Mouse (Mus musculus): Measurements from ENCODE around the gene March4. TPM values are rescaled to one million over a fixed set of nuclear protein-coding genes. Genes with fewer than 3 reads are reported as not detected.

Gene March4
- polyA plus RNA-seq, 1 experiment from 2014 or later: not detected

DNA sequence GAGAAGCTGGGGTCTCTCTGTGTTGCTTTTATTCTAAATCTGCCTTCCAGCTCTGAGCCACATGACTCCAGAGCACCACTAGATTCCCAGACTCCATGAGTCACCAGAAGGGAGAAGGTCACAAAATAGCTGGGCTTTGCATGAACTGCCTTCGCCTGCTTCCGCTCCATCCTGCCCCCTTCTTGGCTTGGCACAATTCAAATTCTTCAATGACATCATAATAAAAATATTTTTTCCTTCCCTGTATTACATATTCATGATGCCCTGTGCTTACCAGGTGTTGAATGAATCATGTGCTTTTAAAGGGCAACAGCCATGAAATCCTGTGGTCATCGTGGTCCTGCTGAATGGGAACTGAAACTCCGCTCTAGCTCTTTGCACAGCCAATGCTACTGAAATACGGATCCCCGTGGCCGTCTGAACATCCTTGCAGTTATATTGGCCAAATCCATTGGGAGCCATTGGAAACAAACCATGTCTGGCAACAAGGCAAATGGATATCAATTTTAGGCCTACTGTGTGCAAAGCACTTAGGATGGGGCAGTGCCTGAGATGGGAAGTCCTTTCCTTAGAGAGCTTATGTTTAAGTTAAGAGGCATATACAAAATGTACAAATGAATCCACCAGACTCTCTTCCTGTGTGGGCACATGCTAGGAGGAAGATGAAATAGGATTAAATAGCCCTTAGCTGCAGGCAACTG, 107.5 kb downstream of the March4 start:
- no peak overlapping the region for H3K9ac ChIP-seq
- no peak overlapping the region for H3K27ac ChIP-seq
- no peak overlapping the region for H3K4me3 ChIP-seq
- H3K9me3 ChIP-seq: no peaks in the 10 kb centered on the region
- 83% methylated on average over 7 of the region's 7 CpGs for WGBS
- no peak overlapping the region for H3K4me2 ChIP-seq (replicated peaks)
- H3K4me1 ChIP-seq: no peaks in the 10 kb centered on the region
- ATAC-seq (ENCODE audit: low FRiP score, low read depth): no peak
- H3K27me3 ChIP-seq: no peaks in the 10 kb centered on the region
- H3K36me3 ChIP-seq: no peaks in the 10 kb centered on the region

DNA sequence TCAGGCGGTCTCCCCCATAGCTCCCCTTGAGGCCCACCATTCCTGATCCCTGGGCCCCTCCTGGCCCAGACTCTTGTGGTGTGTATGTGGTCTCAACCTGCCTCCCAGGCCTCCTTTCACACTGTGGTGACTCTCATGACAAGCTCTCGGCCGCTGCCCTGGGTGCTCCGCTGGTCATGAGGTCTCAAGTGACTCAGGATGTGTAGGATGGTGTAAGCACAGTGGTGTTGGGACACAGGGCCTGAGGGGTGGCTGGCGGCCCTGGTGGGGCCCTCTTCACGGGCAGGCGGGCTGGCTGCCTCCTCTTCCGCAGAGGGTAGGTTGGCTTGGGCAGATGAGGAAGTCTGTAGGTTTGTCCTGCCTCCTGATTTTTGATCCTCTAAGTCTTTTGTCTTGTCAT, 108.2 kb downstream of the March4 start:
- 86% methylated on average over 8 of the region's 8 CpGs for WGBS
- ATAC-seq (ENCODE audit: low FRiP score, low read depth): no peak
- H3K9me3 ChIP-seq: no peaks in the 10 kb centered on the region
- no peaks in the 10 kb centered on the region for H3K27me3 ChIP-seq
- no peak overlapping the region for H3K4me3 ChIP-seq
- H3K9ac ChIP-seq: no peak overlapping the region
- H3K27ac ChIP-seq: no peak overlapping the region
- no peaks in the 10 kb centered on the region for H3K36me3 ChIP-seq
- H3K4me2 ChIP-seq (replicated peaks): no peak overlapping the region
- H3K4me1 ChIP-seq: no peaks in the 10 kb centered on the region

DNA sequence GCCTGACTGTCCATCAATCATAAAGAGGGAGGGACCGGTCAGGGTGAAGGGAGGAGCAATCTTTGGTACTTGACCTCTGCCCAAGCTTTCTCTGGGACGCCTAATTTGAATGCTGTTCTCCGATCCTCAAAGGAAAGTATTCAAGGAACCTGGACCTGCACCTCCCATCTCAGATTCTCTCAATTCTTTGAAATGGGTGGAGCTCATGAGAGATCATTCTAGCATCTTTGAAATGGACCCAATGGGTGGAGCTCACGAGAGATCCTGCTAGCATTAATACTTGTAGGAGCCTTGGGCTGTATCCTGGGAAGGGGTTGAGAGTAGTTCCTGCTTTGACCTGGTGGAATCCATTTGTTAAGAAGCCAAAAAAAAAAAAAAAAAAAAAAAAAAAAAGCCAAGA, 110.3 kb downstream of the March4 start:
- Histone ChIP-seq H3K9me3 (no peaks in the 10 kb centered on the region), H3K4me1 (no peaks in the 10 kb centered on the region), H3K4me3 (no peak overlapping the region), H3K27ac (no peak overlapping the region), H3K4me2 (replicated peaks) (no peak overlapping the region), H3K27me3 (no peaks in the 10 kb centered on the region), H3K36me3 (no peaks in the 10 kb centered on the region), H3K9ac (no peak overlapping the region)
- no peak for ATAC-seq (ENCODE audit: low FRiP score, low read depth)
- WGBS: 85% methylated on average over 4 of the region's 4 CpGs

DNA sequence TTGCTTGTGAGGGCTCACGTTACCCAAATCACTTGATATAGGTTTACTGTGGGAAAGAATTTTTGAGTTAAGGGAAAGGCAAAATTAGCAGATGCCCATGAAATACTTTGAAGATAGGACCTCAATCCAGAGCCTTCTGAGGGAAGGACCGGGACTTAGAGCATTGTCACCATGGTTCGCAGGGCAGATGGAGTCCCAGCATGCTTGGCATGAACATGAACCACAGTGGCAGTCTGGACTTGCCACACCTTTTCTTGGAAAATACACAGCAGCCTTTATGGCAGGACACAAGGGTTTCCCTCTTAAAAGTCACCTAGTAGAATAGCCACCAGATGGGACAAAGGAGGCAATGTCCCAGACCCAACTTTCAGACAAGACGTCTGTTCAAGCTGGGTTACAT, 114.6 kb downstream of the March4 start:
- Histone ChIP-seq H3K9me3 (no peaks in the 10 kb centered on the region), H3K36me3 (no peaks in the 10 kb centered on the region), H3K4me3 (no peak overlapping the region), H3K4me1 (no peaks in the 10 kb centered on the region), H3K4me2 (replicated peaks) (no peak overlapping the region), H3K27ac (no peak overlapping the region), H3K27me3 (no peaks in the 10 kb centered on the region), H3K9ac (no peak overlapping the region)
- no peak for ATAC-seq (ENCODE audit: low FRiP score, low read depth)
- WGBS: 80% methylated on average over 4 of the region's 4 CpGs

DNA sequence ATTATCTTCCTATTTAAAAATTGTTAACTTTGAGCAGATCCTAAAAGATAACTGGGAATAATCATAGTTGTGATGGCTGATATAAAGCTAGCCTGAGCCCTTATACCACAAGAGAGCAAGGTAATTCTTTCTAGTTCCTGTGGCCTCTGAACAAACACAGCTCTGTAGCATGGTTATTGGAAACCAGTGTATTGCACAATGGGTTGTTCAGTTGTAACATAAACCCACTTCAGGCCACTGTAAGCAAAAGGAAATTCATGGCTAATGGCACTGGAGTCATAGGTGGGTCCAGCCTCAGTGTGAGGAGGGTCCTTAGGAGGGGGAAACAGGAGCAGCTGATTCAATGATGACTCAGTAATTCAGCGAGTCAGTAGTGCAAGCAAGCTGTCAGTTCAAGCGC, 116.5 kb downstream of the March4 start:
- H3K27me3 ChIP-seq: no peaks in the 10 kb centered on the region
- no peak overlapping the region for H3K4me2 ChIP-seq (replicated peaks)
- no peak overlapping the region for H3K27ac ChIP-seq
- H3K4me3 ChIP-seq: no peak overlapping the region
- 74% methylated on average over 2 of the region's 2 CpGs for WGBS
- no peaks in the 10 kb centered on the region for H3K36me3 ChIP-seq
- no peak for ATAC-seq (ENCODE audit: low FRiP score, low read depth)
- no peaks in the 10 kb centered on the region for H3K9me3 ChIP-seq
- H3K9ac ChIP-seq: no peak overlapping the region
- no peaks in the 10 kb centered on the region for H3K4me1 ChIP-seq

DNA sequence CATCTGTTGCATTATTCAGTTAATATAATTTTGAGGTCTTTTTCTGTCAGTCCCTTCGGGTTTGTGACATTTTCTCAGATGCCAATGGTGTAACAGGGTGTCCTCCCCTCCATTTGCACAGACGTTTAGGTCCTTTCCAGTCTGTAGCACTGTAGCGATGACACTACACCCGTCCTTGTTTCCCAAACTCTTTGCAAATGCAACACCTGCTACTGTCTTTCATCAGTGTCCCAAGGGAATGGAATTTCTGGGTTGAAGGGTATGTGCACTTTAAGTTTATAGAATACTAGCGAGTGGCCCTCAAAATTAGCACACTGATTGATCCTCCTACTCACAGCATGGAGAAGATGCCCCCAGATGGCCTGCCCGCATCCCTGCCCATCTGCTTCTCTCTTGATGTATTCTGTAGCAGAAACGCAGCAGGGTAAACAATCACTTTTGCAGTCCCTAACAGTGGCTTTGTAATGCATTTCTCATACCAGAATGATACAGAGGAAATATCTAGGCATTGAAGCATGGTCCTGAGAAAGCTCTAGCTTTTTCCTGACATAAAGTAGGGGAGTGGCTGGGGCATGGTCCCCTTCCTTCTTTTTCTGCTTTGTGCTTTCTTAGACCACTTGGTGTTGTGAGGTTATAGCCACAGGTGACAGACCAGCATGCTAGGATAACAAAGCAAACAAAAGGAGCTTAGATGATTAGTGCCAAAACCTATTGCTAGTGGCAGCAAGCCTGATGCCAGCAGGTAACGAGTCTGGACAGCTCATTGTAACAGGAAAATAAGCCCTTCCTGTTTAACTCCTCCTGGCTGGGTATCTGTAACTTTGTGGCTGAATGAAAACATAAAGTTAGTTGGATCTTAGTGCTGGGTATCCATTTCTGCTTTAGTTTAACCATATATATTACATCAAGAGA, 117.7 kb downstream of the March4 start:
- H3K9ac ChIP-seq: no peak overlapping the region
- WGBS: 72% methylated on average over 8 of the region's 8 CpGs
- H3K9me3 ChIP-seq: no peaks in the 10 kb centered on the region
- ATAC-seq (ENCODE audit: low FRiP score, low read depth): no peak
- peaks cover 5% of the 10 kb centered on the region; the same call in 1 of the 2 replicates for H3K4me1 ChIP-seq
- H3K27me3 ChIP-seq: no peaks in the 10 kb centered on the region
- H3K4me3 ChIP-seq: no peak overlapping the region
- no peak overlapping the region for H3K4me2 ChIP-seq (replicated peaks)
- H3K27ac ChIP-seq: no peak overlapping the region
- no peaks in the 10 kb centered on the region for H3K36me3 ChIP-seq

DNA sequence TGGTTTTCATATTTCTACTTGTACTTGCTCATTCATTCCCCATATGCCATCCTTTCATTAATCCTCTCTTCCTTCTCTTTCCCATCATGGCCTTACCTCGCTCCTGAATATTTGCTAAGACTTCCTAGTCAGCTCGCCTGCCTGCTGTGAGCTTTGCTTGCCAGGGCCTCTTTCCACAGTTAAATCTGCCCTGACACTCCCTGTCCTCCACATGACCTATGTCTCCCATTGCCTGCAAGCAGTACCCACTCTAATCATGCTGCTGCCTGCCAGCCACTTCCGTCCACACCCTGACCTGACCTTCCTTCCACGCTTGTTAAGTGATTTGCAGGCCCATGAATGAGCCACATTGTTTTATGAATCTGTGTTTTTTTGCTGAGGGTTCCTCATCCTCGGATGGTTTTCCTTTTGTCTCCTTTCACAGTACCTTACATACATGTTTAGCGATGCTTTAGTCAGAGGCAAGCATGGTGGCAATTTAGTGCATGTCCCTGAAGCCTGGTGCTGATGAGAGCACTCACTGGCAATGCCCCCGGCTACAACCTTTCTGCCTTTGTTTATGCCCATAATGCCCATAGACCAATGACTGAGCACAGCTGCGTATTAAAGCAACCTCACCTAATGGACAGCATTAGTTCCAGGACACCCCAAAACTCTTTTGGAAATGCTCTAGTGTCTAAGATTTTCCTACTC, 122.0 kb downstream of the March4 start:
- no peaks in the 10 kb centered on the region for H3K9me3 ChIP-seq
- no peaks in the 10 kb centered on the region for H3K36me3 ChIP-seq
- H3K9ac ChIP-seq: no peak overlapping the region
- H3K27ac ChIP-seq: no peak overlapping the region
- 65% methylated on average over 8 of the region's 8 CpGs for WGBS
- no peak overlapping the region for H3K4me2 ChIP-seq (replicated peaks)
- no peak for ATAC-seq (ENCODE audit: low FRiP score, low read depth)
- H3K4me1 ChIP-seq: peaks cover 5% of the 10 kb centered on the region; the same call in 1 of the 2 replicates
- no peaks in the 10 kb centered on the region for H3K27me3 ChIP-seq
- no peak overlapping the region for H3K4me3 ChIP-seq

DNA sequence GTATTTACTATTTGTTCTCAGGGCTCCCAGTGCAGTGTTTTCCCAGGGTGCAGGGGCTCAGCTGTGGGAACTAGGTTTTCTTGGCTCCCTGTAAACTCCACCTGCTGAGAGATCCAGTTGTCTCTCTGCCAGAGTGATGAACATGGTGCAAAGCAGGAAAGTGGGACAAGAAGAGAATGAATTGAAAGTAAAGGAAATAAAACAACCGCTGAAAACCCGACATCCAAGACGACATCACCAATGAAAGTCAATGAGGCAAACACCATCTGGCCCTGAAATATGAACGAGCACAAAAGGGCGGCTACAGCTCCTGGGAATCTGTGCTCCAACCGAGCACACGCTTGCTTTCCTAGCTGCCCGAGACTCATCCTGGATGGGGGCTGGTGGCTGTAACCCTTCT, 122.6 kb downstream of the March4 start:
- no peak overlapping the region for H3K4me3 ChIP-seq
- no peak overlapping the region for H3K4me2 ChIP-seq (replicated peaks)
- no peak overlapping the region for H3K9ac ChIP-seq
- ATAC-seq (ENCODE audit: low FRiP score, low read depth): no peak
- H3K4me1 ChIP-seq: peaks cover 5% of the 10 kb centered on the region; the same call in 1 of the 2 replicates
- no peak overlapping the region for H3K27ac ChIP-seq
- no peaks in the 10 kb centered on the region for H3K9me3 ChIP-seq
- H3K36me3 ChIP-seq: no peaks in the 10 kb centered on the region
- no peaks in the 10 kb centered on the region for H3K27me3 ChIP-seq
- WGBS: 80% methylated on average over 8 of the region's 8 CpGs

DNA sequence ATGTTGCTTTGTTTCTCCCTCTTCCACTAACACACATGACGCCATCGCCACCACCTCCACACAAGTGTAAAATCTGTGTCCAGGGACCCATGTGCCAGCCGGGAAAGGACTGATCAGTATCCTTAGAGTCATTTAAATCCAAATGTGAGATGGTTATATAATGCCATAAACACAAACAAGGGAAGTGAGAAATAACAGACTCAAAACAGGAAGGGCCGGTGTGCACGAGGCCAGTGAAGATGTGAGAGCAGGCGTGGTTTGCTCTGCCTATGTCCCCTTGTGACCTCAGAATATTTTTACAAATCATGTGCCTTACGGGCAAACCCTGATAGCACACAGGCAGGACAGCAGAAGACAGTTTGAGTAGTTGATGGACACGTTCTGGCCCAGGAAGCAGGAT, 123.5 kb downstream of the March4 start:
- Histone ChIP-seq H3K27ac (no peak overlapping the region), H3K4me1 (peaks cover 5% of the 10 kb centered on the region; the same call in 1 of the 2 replicates), H3K27me3 (no peaks in the 10 kb centered on the region), H3K4me3 (no peak overlapping the region), H3K9me3 (no peaks in the 10 kb centered on the region), H3K9ac (no peak overlapping the region), H3K36me3 (no peaks in the 10 kb centered on the region), H3K4me2 (replicated peaks) (no peak overlapping the region)
- WGBS: 89% methylated on average over 8 of the region's 8 CpGs
- ATAC-seq (ENCODE audit: low FRiP score, low read depth): no peak

DNA sequence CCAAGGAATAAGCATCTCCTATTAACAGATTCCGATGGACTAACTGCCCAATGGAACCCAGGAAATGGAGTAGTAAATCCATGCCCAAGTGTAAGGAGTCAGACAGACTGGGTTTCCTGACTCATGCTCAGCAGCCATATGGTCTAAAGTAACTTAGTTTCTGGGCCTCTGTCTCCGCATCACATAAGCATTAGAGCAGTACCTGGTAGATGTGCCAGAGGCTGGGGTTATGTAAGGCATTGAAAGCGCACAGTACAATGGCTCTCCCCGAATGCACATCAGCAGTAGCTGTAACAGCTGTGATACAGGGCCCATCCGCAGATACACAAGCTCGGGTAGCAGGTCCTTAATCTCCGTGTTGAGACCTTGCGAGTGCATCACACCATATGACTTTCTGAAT, 125.6 kb downstream of the March4 start:
- no peak overlapping the region for H3K4me3 ChIP-seq
- H3K4me2 ChIP-seq (replicated peaks): no peak overlapping the region
- H3K9me3 ChIP-seq: no peaks in the 10 kb centered on the region
- no peaks in the 10 kb centered on the region for H3K36me3 ChIP-seq
- H3K27ac ChIP-seq: no peak overlapping the region
- H3K4me1 ChIP-seq: peaks cover 5% of the 10 kb centered on the region; the same call in 1 of the 2 replicates
- no peaks in the 10 kb centered on the region for H3K27me3 ChIP-seq
- ATAC-seq (ENCODE audit: low FRiP score, low read depth): no peak
- 89% methylated on average over 8 of the region's 8 CpGs for WGBS
- no peak overlapping the region for H3K9ac ChIP-seq

DNA sequence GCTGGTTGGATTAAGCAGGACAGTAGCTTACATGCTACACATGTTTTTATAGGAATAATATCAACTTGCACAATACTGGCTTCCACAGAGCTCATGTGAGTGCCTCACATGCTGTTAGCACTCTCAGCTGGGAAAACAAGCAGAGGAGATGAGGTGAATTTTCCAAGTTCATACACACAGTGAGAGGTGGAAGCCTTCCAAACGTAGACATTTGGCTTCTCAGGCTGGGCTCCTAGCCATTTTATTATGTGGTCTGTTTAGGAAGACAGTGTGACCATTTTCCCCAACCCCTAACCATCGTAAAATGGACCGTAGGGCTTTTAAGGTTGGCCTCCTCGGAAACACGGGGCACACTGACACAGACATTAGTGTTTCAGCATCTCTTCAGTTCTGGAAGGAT, 126.8 kb downstream of the March4 start:
- ATAC-seq (ENCODE audit: low FRiP score, low read depth): no peak
- 49% methylated on average over 5 of the region's 5 CpGs for WGBS

DNA sequence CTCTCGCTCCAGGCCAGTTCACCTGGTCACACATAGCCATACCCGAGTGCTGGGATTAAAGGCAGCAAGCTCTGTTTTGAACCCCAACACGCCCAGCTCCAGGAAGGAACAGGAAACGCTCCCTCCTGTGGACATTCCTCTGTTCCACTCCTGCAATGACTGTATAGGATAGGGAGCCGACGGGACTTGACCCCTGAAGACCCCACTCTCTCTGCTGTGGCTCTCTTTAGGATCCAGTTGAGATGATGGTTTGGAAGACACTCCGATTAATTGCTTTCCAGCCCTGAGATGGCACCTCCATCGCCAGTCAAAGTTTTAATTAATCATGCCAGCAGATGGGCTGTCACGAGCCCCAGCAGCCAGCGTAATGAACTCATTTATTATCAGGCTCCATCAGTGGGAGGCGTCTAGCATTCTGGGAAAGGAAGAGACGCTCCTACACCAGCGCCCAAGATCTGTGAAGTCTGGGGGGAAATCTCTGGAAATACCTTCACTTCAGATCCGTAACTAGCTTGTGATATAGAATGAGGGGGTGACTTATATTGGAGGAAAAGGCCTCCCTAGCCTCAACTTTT, 130.1 kb downstream of the March4 start:
- H3K4me3 ChIP-seq: no peak overlapping the region
- H3K27ac ChIP-seq: no peak overlapping the region
- no peaks in the 10 kb centered on the region for H3K27me3 ChIP-seq
- no peak overlapping the region for H3K9ac ChIP-seq
- no peak for ATAC-seq (ENCODE audit: low FRiP score, low read depth)
- H3K4me1 ChIP-seq: peaks cover 2% of the 10 kb centered on the region; the same call in 1 of the 2 replicates
- no peaks in the 10 kb centered on the region for H3K9me3 ChIP-seq
- no peaks in the 10 kb centered on the region for H3K36me3 ChIP-seq
- WGBS: 71% methylated on average over 14 of the region's 14 CpGs
- H3K4me2 ChIP-seq (replicated peaks): no peak overlapping the region

More for the DNA sequence above, 126.8 kb downstream of the March4 start:
- Histone ChIP-seq H3K4me1 (peaks cover 5% of the 10 kb centered on the region; the same call in 1 of the 2 replicates), H3K9me3 (no peaks in the 10 kb centered on the region), H3K36me3 (no peaks in the 10 kb centered on the region), H3K27me3 (no peaks in the 10 kb centered on the region), H3K4me2 (replicated peaks) (no peak overlapping the region), H3K4me3 (no peak overlapping the region), H3K27ac (no peak overlapping the region), H3K9ac (no peak overlapping the region)
